Mouse (Mus musculus): Measurements from ENCODE around the gene Amph. TPM values are rescaled to one million over a fixed set of nuclear protein-coding genes. Genes with fewer than 3 reads are reported as not detected.

The Amph gene
- total and polyA plus RNA-seq, 3 experiments, result not detected

DNA sequence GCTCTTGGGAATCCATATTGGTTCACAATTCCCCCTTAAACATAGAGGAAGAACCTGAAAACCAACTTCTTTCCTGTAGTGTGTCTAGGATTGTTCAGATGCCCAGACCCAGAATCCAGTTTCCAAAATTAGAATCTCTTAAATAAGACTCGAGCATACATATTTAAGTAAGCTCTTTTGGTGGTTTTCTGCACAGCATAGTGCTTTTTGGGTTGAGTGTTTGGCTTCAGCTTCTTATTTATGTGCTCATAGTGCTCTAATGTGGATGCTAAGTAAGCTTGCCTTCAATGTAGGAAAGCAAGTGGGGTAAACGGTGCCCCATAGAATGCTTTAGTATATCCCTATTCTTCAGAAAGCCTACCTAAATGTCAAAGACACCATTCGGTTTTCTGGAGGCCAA is 9.0 kb downstream of the Amph start:
- H3K4me3 ChIP-seq (replicated peaks in 1 of 3; ENCODE audit: low read depth in 2 of 3, low read length in 2 of 3, poor library complexity in 1 of 3), result no peak overlapping the region
- no peaks in the 10 kb centered on the region for H3K27me3 ChIP-seq (replicated peaks)
- no peak overlapping the region for H3K27ac ChIP-seq (ENCODE audit: insufficient read depth, low read depth)
- H3K4me2 ChIP-seq (ENCODE audit: insufficient read depth, low read depth, poor library complexity, severe bottlenecking), result no peak overlapping the region
- no peak for DNase-seq (ENCODE audit: extremely low read depth)
- in situ Hi-C loops (cut with MboI; ENCODE audit: low pct_ligation_motif_present, low pct_unique_long_range_greater_than_20kb, low sequenced_read_pairs) (no loop called here), dilution Hi-C loops (cut with MboI; ENCODE audit: extremely low pct_ligation_motif_present, extremely low pct_unique_long_range_greater_than_20kb, low sequenced_read_pairs) (no loop called here)
- TF ChIP-seq IRF4 (IDR thresholded peaks at IDR 0.05; ENCODE audit: low read depth, low read length) (no peak), ZMIZ1 (IDR thresholded peaks at IDR 0.05; ENCODE audit: low read depth, low read length) (no peak), CTCF (conservative IDR thresholded peaks at IDR 0.05 in 1 of 2, IDR thresholded peaks at IDR 0.05 in 1 of 2; ENCODE audit: low read depth in 2 of 2, low read length in 2 of 2) (no peak), GABPA (IDR thresholded peaks at IDR 0.05; ENCODE audit: insufficient replicate concordance, low read depth, low read length) (no peak)
- no peaks in the 10 kb centered on the region for H3K79me2 ChIP-seq (replicated peaks; ENCODE audit: control insufficient read depth, extremely low read depth, insufficient read depth, poor library complexity, severe bottlenecking)
- no peaks in the 10 kb centered on the region for H3K36me3 ChIP-seq (replicated peaks in 1 of 2; ENCODE audit: control insufficient read depth in 1 of 2, insufficient read depth in 1 of 2, low read length in 1 of 2)
- no peaks in the 10 kb centered on the region for H3K9me3 ChIP-seq (replicated peaks; ENCODE audit: low read length)
- no peaks in the 10 kb centered on the region for H3K4me1 ChIP-seq (ENCODE audit: control insufficient read depth in 1 of 2, insufficient read depth in 2 of 2)
- no peak overlapping the region for H3K9ac ChIP-seq (ENCODE audit: insufficient read depth, low read depth)

DNA sequence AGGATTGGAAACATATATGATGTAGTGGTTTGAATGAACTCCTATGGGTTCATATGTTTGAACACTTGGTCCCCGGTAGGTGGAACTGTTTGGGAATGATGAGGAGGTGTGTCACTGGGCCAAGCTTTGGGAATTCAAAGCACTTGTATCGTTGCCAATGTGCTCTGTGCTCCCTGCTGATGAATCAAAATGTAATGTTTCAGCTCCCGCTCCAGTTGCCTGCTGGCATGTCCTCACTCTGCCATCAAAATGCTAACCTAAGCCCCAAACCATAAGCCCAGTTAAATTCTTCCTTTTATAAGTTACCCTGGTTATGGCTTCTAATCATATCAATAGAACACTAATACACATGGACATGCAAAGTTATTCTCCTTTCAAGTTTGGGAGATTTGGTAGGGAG is 24.6 kb downstream of the Amph start:
- Histone ChIP-seq H3K79me2 (replicated peaks; ENCODE audit: control insufficient read depth, extremely low read depth, insufficient read depth, poor library complexity, severe bottlenecking) (no peaks in the 10 kb centered on the region), H3K27ac (ENCODE audit: insufficient read depth, low read depth) (no peak overlapping the region), H3K36me3 (replicated peaks in 1 of 2; ENCODE audit: control insufficient read depth in 1 of 2, insufficient read depth in 1 of 2, low read length in 1 of 2) (no peaks in the 10 kb centered on the region), H3K4me1 (ENCODE audit: control insufficient read depth in 1 of 2, insufficient read depth in 2 of 2) (no peaks in the 10 kb centered on the region), H3K9ac (ENCODE audit: insufficient read depth, low read depth) (no peak overlapping the region), H3K27me3 (replicated peaks) (no peaks in the 10 kb centered on the region), H3K4me3 (replicated peaks in 1 of 3; ENCODE audit: low read depth in 2 of 3, low read length in 2 of 3, poor library complexity in 1 of 3) (no peak overlapping the region), H3K4me2 (ENCODE audit: insufficient read depth, low read depth, poor library complexity, severe bottlenecking) (no peak overlapping the region), H3K9me3 (replicated peaks; ENCODE audit: low read length) (no peaks in the 10 kb centered on the region)
- dilution Hi-C loops (cut with MboI; ENCODE audit: extremely low pct_ligation_motif_present, extremely low pct_unique_long_range_greater_than_20kb, low sequenced_read_pairs), result no loop called here
- in situ Hi-C loops (cut with MboI; ENCODE audit: low pct_ligation_motif_present, low pct_unique_long_range_greater_than_20kb, low sequenced_read_pairs), result no loop called here
- no peak for DNase-seq (ENCODE audit: extremely low read depth)
- TF ChIP-seq GABPA (IDR thresholded peaks at IDR 0.05; ENCODE audit: insufficient replicate concordance, low read depth, low read length), result no peak
- no peak for TF ChIP-seq USF2 (conservative IDR thresholded peaks at IDR 0.05; ENCODE audit: low read depth, low read length)
- no peak for TF ChIP-seq TBP (conservative IDR thresholded peaks at IDR 0.05; ENCODE audit: low read depth, low read length)
- no peak for TF ChIP-seq CHD1 (IDR thresholded peaks at IDR 0.05; ENCODE audit: low read depth, low read length)
- no peak for TF ChIP-seq E2F4 (IDR thresholded peaks at IDR 0.05; ENCODE audit: insufficient replicate concordance, low read depth, low read length)
- no peak for TF ChIP-seq ELF1 (IDR thresholded peaks at IDR 0.05; ENCODE audit: low read depth, low read length)
- no peak for TF ChIP-seq SIN3A (IDR thresholded peaks at IDR 0.05; ENCODE audit: low read length)
- TF ChIP-seq POLR2A (IDR thresholded peaks at IDR 0.05; ENCODE audit: low read depth, low read length), result no peak

DNA sequence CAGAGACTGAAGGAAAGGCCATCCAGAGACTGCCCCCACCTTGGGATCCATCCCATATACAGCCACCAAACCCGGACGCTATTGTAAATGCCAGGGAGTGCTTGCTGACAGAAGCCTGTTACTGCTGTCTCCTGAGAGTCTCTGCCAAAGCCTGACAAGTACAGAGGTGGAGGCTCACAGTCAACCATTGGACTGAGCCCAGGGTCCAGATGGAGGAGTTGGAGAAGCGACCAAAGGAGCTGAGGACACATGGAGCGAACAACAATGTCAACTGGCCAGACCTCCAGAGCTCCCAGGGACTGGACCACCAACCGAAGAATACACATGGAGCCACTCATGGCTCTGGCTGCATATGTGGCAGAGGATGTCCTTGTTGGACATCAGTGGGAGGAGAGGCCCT is 26.3 kb downstream of the Amph start:
- H3K4me1 ChIP-seq (ENCODE audit: control insufficient read depth in 1 of 2, insufficient read depth in 2 of 2), result no peaks in the 10 kb centered on the region
- H3K27ac ChIP-seq (ENCODE audit: insufficient read depth, low read depth), result no peak overlapping the region
- no peaks in the 10 kb centered on the region for H3K36me3 ChIP-seq (replicated peaks in 1 of 2; ENCODE audit: control insufficient read depth in 1 of 2, insufficient read depth in 1 of 2, low read length in 1 of 2)
- in situ Hi-C loops (cut with MboI; ENCODE audit: low pct_ligation_motif_present, low pct_unique_long_range_greater_than_20kb, low sequenced_read_pairs) (no loop called here), dilution Hi-C loops (cut with MboI; ENCODE audit: extremely low pct_ligation_motif_present, extremely low pct_unique_long_range_greater_than_20kb, low sequenced_read_pairs) (no loop called here)
- H3K4me2 ChIP-seq (ENCODE audit: insufficient read depth, low read depth, poor library complexity, severe bottlenecking), result no peak overlapping the region
- H3K27me3 ChIP-seq (replicated peaks), result no peaks in the 10 kb centered on the region
- H3K9me3 ChIP-seq (replicated peaks; ENCODE audit: low read length), result no peaks in the 10 kb centered on the region
- no peak for DNase-seq (ENCODE audit: extremely low read depth)
- no peak for TF ChIP-seq ZC3H11A (IDR thresholded peaks at IDR 0.05; ENCODE audit: low read depth, low read length)
- TF ChIP-seq MAZ (IDR thresholded peaks at IDR 0.05; ENCODE audit: low read depth, low read length), result no peak
- no peak for TF ChIP-seq TBP (conservative IDR thresholded peaks at IDR 0.05; ENCODE audit: low read depth, low read length)
- no peak for TF ChIP-seq PAX5 (IDR thresholded peaks at IDR 0.05; ENCODE audit: low read length)
- TF ChIP-seq NELFE (IDR thresholded peaks at IDR 0.05; ENCODE audit: low read depth, low read length), result no peak
- H3K79me2 ChIP-seq (replicated peaks; ENCODE audit: control insufficient read depth, extremely low read depth, insufficient read depth, poor library complexity, severe bottlenecking), result no peaks in the 10 kb centered on the region
- no peak overlapping the region for H3K9ac ChIP-seq (ENCODE audit: insufficient read depth, low read depth)
- H3K4me3 ChIP-seq (replicated peaks in 1 of 3; ENCODE audit: low read depth in 2 of 3, low read length in 2 of 3, poor library complexity in 1 of 3), result no peak overlapping the region
